Mouse (Mus musculus) midbrain, embryonic 13.5 days (tissue): ENCODE measurements around the gene Cntf. TPM values are rescaled to one million over a fixed set of nuclear protein-coding genes. Genes with fewer than 3 reads are reported as not detected.
"Not testable (repeated sequence)": the region's sequence is repeated elsewhere in the genome, so short reads cannot be mapped to it uniquely, and the experiment has no call there.

ENCODE experiments used
- ATAC-seq: fragments of 200-750 bp; cut with Nextera tagmentation; 2 replicates; pipeline ENCODE4 v1.8.0; 2017; ENCODE audit warnings: mild to moderate bottlenecking, moderate TSS enrichment, moderate library complexity
- H3K27ac ChIP-seq: fragments of 300-500 bp; sonication (generic); 2 replicates; pipeline ENCODE4 v1.5.1; 2015; ENCODE audit warnings: inconsistent platforms, mild to moderate bottlenecking, moderate library complexity
- H3K27me3 ChIP-seq: fragments of 300-500 bp; sonication (generic); 2 replicates; pipeline ENCODE4 v1.6.1; 2015; ENCODE audit warnings: mild to moderate bottlenecking, inconsistent platforms
- H3K36me3 ChIP-seq: fragments of 300-500 bp; sonication (generic); 2 replicates; pipeline ENCODE4 v1.6.1; 2015; ENCODE audit warnings: mild to moderate bottlenecking, inconsistent platforms
- H3K4me1 ChIP-seq: fragments of 300-500 bp; sonication (generic); replicated peaks from 2 replicates; pipeline ENCODE4 v1.6.1; 2015; ENCODE audit warnings: inconsistent platforms
- H3K4me2 ChIP-seq: fragments of 300-500 bp; sonication (generic); replicated peaks from 2 replicates; pipeline ENCODE4 v1.6.1; 2015; ENCODE audit warnings: moderate library complexity, mild to moderate bottlenecking, inconsistent platforms
- H3K4me3 ChIP-seq: fragments of 300-500 bp; sonication (generic); replicated peaks from 2 replicates; pipeline ENCODE4 v1.5.1; 2015; ENCODE audit warnings: mild to moderate bottlenecking, inconsistent platforms
- H3K9ac ChIP-seq: fragments of 300-500 bp; sonication (generic); replicated peaks from 2 replicates; pipeline ENCODE4 v1.6.1; 2015; ENCODE audit warnings: mild to moderate bottlenecking, inconsistent platforms
- H3K9me3 ChIP-seq: fragments of 300-500 bp; sonication (generic); 2 replicates; pipeline ENCODE4 v1.6.1; 2016; ENCODE audit warnings: mild to moderate bottlenecking, inconsistent platforms
- WGBS: fragments of 180-500 bp; shearing (Covaris S2); methylation state at CpG from one replicate; pipeline ENCODE4 v1.1.7; 2015; 5-methylcytosine and 5-hydroxymethylcytosine counted together
- polyA plus RNA-seq: library from polyadenylated mRNA; unstranded; fragments of >200 nt; fragmentation: Nextera tagmentation; extraction: Ambion mirVana; gene quantifications from 2 replicates; pipeline ENCODE4 v1.2.1, GENCODE M21; 2015

Cntf gene
- polyA plus RNA-seq, 1 experiment from 2014 or later = 2.0 TPM

GRCm38 (mm10) chr19:12759656-12760055, 5.8 kb downstream of the Cntf start:
- ATAC-seq = no peak
- no peaks in the 10 kb centered on the region for H3K9me3 ChIP-seq
- WGBS = 49% methylated on average over 2 of the region's 2 CpGs
- no peak overlapping the region for H3K4me3 ChIP-seq
- H3K36me3 ChIP-seq = peaks cover 24% of the 10 kb centered on the region
- no peak overlapping the region for H3K4me2 ChIP-seq
- H3K27ac ChIP-seq = 0 out of 2 replicates have a peak overlapping the region, but pooled peaks have one; percentile 47
- H3K4me1 ChIP-seq = peaks cover 9% of the 10 kb centered on the region; the same call in 1 of the 2 replicates
- no peaks in the 10 kb centered on the region for H3K27me3 ChIP-seq
- H3K9ac ChIP-seq = no peak overlapping the region

GRCm38 (mm10) chr19:12758936-12759478, 6.4 kb downstream of the Cntf start:
- ATAC-seq = no peak
- peaks cover 9% of the 10 kb centered on the region; the same call in 1 of the 2 replicates for H3K4me1 ChIP-seq
- no peaks in the 10 kb centered on the region for H3K9me3 ChIP-seq
- H3K27ac ChIP-seq = no peak overlapping the region
- H3K36me3 ChIP-seq = peaks cover 19% of the 10 kb centered on the region
- 92% methylated on average over 1 of the region's 1 CpGs for WGBS
- H3K4me3 ChIP-seq = no peak overlapping the region
- H3K27me3 ChIP-seq = no peaks in the 10 kb centered on the region
- no peak overlapping the region for H3K9ac ChIP-seq
- no peak overlapping the region for H3K4me2 ChIP-seq

GRCm38 (mm10) chr19:12756286-12756685, 9.1 kb downstream of the Cntf start:
- 91% methylated on average over 3 of the region's 3 CpGs for WGBS
- no peak overlapping the region for H3K4me2 ChIP-seq
- H3K9me3 ChIP-seq = no peaks in the 10 kb centered on the region
- no peaks in the 10 kb centered on the region for H3K36me3 ChIP-seq
- no peak for ATAC-seq
- H3K4me1 ChIP-seq = peaks cover 9% of the 10 kb centered on the region; the same call in 1 of the 2 replicates
- no peak overlapping the region for H3K4me3 ChIP-seq
- H3K27me3 ChIP-seq = no peaks in the 10 kb centered on the region
- no peak overlapping the region for H3K9ac ChIP-seq
- H3K27ac ChIP-seq = no peak overlapping the region

- WGBS = 86% methylated on average over 2 of the region's 2 CpGs
- Histone ChIP-seq H3K4me2 (no peak overlapping the region), H3K27me3 (no peaks in the 10 kb centered on the region), H3K9ac (no peak overlapping the region), H3K36me3 (no peaks in the 10 kb centered on the region), H3K9me3 (no peaks in the 10 kb centered on the region), H3K4me1 (no peaks in the 10 kb centered on the region), H3K27ac (no peak overlapping the region), H3K4me3 (no peak overlapping the region)
- no peak for ATAC-seq
Measured at GRCm38 (mm10) chr19:12731950-12732349, 33.5 kb downstream of the Cntf start.

GRCm38 (mm10) chr19:12731036-12731435, 34.4 kb downstream of the Cntf start:
- Histone ChIP-seq H3K4me2 (no peak overlapping the region), H3K4me3 (no peak overlapping the region), H3K36me3 (no peaks in the 10 kb centered on the region), H3K9ac (no peak overlapping the region), H3K27me3 (no peaks in the 10 kb centered on the region), H3K9me3 (no peaks in the 10 kb centered on the region), H3K27ac (no peak overlapping the region), H3K4me1 (no peaks in the 10 kb centered on the region)
- no peak for ATAC-seq
- WGBS = 69% methylated on average over 1 of the region's 1 CpGs

GRCm38 (mm10) chr19:12725851-12726250, 39.6 kb downstream of the Cntf start:
- 84% methylated on average over 1 of the region's 1 CpGs for WGBS
- Histone ChIP-seq H3K4me2 (no peak overlapping the region), H3K4me1 (no peaks in the 10 kb centered on the region), H3K9me3 (no peaks in the 10 kb centered on the region), H3K27me3 (no peaks in the 10 kb centered on the region), H3K36me3 (no peaks in the 10 kb centered on the region), H3K27ac (no peak overlapping the region), H3K9ac (no peak overlapping the region), H3K4me3 (no peak overlapping the region)
- no peak for ATAC-seq

- Histone ChIP-seq H3K4me3 (no peak overlapping the region), H3K4me1 (no peaks in the 10 kb centered on the region), H3K27me3 (no peaks in the 10 kb centered on the region), H3K36me3 (no peaks in the 10 kb centered on the region), H3K9me3 (no peaks in the 10 kb centered on the region), H3K27ac (no peak overlapping the region), H3K4me2 (no peak overlapping the region), H3K9ac (no peak overlapping the region)
- 85% methylated on average over 2 of the region's 3 CpGs for WGBS
- ATAC-seq = no peak
Measured at GRCm38 (mm10) chr19:12722308-12722707, 43.1 kb downstream of the Cntf start.

GRCm38 (mm10) chr19:12721596-12721995, 43.8 kb downstream of the Cntf start:
- H3K4me1 ChIP-seq, H3K4me3 ChIP-seq, H3K27me3 ChIP-seq, H3K4me2 ChIP-seq, H3K9ac ChIP-seq, H3K9me3 ChIP-seq, H3K27ac ChIP-seq, ATAC-seq, H3K36me3 ChIP-seq: not testable (repeated sequence)
- 95% methylated on average over 7 of the region's 7 CpGs for WGBS

GRCm38 (mm10) chr19:12720919-12721318, 44.5 kb downstream of the Cntf start:
- H3K9ac ChIP-seq, H3K27ac ChIP-seq, H3K4me3 ChIP-seq, H3K9me3 ChIP-seq, H3K4me2 ChIP-seq, H3K4me1 ChIP-seq, ATAC-seq, H3K27me3 ChIP-seq, H3K36me3 ChIP-seq: not testable (repeated sequence)
- 92% methylated on average over 5 of the region's 5 CpGs for WGBS

- WGBS = 71% methylated on average over 2 of the region's 2 CpGs
- H3K9ac ChIP-seq = no peak overlapping the region
- no peaks in the 10 kb centered on the region for H3K36me3 ChIP-seq
- no peaks in the 10 kb centered on the region for H3K27me3 ChIP-seq
- H3K9me3 ChIP-seq = no peaks in the 10 kb centered on the region
- H3K27ac ChIP-seq = no peak overlapping the region
- H3K4me1 ChIP-seq = no peaks in the 10 kb centered on the region
- ATAC-seq = no peak
- no peak overlapping the region for H3K4me3 ChIP-seq
- H3K4me2 ChIP-seq = no peak overlapping the region
Measured at GRCm38 (mm10) chr19:12720463-12720862, 45.0 kb downstream of the Cntf start.

GRCm38 (mm10) chr19:12719189-12719588, 46.2 kb downstream of the Cntf start:
- no peaks in the 10 kb centered on the region for H3K9me3 ChIP-seq
- no peak overlapping the region for H3K4me2 ChIP-seq
- ATAC-seq = no peak
- no peak overlapping the region for H3K9ac ChIP-seq
- H3K27me3 ChIP-seq = no peaks in the 10 kb centered on the region
- 87% methylated on average over 6 of the region's 6 CpGs for WGBS
- H3K27ac ChIP-seq = no peak overlapping the region
- H3K4me1 ChIP-seq = no peaks in the 10 kb centered on the region
- H3K4me3 ChIP-seq = no peak overlapping the region
- H3K36me3 ChIP-seq = no peaks in the 10 kb centered on the region
